Mouse (Mus musculus) adrenal gland, adult 18-20 months (tissue): ENCODE measurements at regions not wholly inside any gene's neighbourhood (a gene's known extent, or its start where the extent isn't known, plus 50 kb on each side); places are given as distances from the start of the nearest gene placed in this dataset.

Source experiments
- DNase-seq, 2 experiments: peaks; one replicate each; pipeline ENCODE4 v3.0.0; 2021 to 2022; ENCODE audit warnings: low spot score in 2 of 2

- no peak for DNase-seq
Measured at GRCm38 (mm10) chr10:96486724-96487123, 130.1 kb upstream of the Btg1 start.

- no peak for DNase-seq
Measured at GRCm38 (mm10) chr10:96493706-96494105, 123.1 kb upstream of the Btg1 start.

DNA sequence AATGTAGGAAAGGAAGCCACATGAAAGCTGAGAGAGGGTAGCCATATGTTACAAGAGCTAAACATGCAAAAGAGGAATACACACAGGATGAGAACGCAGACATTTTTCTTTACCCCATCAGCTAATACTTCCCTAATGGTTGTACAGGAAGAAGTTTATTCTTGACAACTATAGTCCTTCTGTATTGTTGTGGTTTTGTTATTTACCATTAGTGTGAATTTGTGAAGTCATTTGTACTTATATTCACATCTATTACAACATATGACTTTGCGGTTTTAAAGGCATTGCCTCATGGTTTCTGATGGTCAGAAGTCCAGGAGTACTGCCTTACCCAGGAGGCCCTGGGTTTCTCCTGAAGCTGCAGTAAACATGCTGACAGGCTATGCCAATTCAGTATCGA is 120.1 kb upstream of the Btg1 start:
- DNase-seq, result no peak

DNA sequence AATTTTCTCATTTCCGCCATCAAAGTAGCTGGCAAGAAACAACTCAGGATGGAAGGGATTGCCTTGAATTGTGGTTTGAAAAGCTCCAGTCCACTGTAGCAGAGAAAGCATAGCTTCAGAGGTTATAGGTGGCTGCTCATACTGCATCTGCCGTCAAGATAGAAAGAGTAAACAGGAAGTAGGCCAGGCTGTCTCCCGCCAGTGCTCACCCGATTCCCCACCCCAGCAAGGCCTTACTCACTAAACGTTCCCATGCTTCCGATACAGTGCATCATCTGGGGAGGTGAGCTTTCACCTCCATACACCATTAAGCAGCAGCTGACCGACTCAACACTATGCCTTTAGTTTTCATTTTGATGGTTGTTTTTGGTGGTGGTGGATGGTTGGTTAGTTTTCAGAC is 119.3 kb upstream of the Btg1 start:
- no peak for DNase-seq

DNA sequence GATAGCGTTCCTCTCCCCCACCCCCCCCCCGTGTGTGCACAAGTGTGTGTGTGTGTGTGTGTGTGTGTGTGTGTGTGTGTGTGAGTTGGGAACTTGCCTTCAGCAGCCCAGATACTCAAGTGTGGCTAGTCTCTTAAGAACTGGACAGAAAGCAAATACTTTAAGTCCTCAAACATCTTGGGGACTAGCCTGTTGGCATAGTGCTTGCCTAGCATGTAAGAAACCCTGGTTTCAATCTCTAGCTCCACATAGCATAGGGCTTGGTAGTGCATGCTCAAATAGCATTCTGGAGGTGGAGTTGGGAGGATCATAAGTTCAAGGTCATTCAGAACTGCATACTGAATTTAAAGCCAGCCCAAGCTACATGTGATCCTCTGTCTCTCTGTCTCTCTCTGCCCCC is 117.5 kb upstream of the Btg1 start:
- no peak for DNase-seq

DNA sequence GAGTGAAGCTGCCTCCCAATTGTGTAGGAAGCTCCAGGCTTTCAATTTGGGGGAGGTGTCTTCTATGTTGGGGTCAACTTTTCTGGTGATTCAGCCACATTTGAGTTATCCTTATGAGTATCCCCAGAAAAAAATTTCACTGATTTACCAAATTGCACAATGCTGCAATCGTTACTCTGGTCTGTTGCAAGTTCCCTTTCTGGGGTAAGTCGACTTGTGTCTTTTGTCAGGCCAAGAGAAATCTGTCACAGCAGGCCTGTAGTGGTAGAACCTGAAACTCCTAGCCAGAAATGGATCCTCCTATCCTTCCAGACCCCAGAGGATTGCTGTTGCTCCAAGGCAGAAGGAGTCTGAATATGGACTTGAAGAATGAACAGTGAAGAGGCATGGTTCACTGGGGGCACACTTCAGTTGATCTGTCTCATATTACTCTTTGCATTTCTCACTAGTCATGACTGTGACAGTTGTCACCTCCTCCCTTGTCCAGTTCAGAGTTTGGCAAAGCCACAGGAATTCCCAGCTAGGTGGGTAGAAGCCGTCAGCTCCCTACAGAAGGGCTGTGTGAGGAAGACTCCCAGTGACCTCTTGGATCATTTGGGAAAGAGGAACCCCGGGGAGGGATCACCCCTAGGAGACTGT is 114.6 kb upstream of the Btg1 start:
- DNase-seq, result no peak

- no peak for DNase-seq
Measured at GRCm38 (mm10) chr10:96502736-96503135, 114.1 kb upstream of the Btg1 start.

DNA sequence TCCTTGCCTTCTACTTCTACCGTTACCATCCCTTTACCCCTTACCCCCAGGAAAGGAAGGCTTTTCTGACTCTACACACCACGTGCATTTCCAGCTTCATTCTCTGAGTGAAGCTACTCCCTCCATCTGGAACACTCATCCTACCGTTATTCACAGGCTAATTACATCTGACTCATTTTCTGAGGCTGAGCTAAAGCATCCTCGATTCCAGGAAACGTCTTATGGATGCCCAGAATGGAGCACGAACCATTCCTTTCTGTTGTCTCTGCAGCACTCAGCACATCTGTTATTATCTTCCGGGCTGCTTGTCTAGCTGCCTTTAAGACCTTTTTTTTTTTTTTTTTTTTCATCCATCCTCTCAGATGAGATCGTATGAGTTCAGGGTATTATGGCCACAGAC is 112.5 kb upstream of the Btg1 start:
- no peak for DNase-seq

- DNase-seq, result no peak
Measured at GRCm38 (mm10) chr10:96515164-96515922, 101.5 kb upstream of the Btg1 start.

DNA sequence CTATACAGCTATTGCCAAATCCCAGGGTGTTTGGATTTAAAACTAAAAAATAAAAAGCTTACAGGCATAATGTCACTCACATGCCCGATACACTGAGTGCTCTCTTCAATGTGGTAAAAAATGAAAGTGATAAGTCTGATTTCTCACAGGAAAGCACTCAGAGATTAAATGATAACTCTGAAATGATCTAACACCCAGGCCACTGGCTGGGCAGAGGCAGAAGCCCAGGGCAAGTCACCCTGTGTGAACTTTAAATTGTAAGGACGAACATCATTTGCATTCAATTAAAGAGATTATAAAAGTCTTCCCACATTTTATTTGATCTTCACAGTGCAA is 100.9 kb upstream of the Btg1 start:
- DNase-seq, result no peak

GRCm38 (mm10) chr10:96519411-96519810 is 97.4 kb upstream of the Btg1 start:
- no peak for DNase-seq

DNA sequence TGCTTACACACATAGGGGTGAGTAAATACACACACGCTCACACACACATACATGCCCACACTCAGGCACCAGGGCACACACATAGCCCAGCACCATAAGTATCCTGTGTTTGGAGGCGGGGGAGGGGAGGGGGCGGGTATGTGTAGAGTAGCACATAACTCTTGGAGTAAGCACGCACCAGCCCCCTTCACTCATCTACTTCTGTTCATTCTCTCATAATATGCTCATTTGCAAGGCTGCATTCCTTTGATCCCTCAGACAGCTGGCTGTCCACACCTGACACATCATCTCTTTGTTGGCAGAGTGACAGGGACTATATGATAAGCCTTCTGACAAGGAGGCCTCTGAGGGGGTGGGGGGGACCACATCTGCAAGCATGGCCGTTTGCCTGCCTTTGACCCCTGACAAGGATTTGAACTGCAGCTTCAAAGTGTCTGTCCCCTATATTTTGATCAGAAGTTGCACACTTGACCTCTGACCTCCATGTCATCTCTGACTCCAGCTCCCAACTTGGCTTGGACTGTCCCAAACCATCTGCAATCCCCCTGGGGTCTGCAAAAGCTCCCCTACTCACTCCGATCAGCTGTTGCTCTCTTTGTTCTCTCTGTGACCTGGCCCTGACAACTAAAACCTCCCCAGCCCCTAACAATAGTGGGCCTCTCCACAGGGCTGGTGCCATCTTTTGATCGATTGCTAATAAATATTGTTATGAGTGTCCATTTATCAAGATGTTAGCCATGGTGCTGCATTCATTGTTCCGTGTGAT is 95.6 kb upstream of the Btg1 start:
- DNase-seq, result no peak

DNA sequence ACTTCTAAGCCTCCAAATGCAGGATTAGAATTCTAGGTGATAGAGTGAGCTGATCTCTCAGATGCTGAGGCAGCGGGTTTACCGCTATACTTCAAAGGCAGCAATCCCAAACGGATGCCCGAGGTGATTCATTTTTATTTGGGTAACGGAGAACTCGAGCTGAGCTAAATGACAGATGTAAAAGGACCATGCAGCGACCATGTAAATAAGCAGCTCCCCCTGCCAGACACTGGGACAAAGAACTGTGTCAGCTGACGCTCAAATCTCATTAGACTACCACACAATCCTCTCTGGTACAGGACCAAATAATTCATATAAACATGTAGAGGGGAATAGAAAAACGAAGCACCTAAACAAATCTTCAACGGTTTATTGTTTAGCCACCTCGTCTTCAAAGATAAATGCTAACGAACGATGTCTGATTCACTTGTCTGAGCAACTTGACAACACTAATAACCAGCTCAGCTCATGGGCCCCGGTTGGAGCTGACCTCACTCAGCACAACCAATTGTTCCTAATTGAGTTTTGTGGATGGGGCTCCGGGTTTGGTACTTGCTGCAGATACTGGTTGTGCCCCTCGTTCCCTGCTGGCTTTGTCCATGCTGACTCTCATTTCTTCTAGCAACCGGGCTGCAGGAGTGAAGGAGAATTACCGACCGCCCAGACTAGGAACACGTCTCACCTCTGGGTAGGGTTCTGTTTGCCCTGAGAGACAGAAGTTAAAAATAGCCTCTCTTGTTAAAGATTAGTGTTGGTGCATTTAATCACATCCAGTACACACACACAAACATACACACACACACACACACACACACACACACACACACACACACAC is 92.6 kb upstream of the Btg1 start:
- no peak for DNase-seq

- DNase-seq, result no peak
Measured at GRCm38 (mm10) chr10:96527864-96528263, 88.9 kb upstream of the Btg1 start.

GRCm38 (mm10) chr10:96534547-96535124 is 82.2 kb upstream of the Btg1 start:
- no peak for DNase-seq

GRCm38 (mm10) chr10:96535461-96535860 is 81.3 kb upstream of the Btg1 start:
- DNase-seq, result no peak

- DNase-seq, result no peak
Measured at GRCm38 (mm10) chr10:96540828-96541227, 76.0 kb upstream of the Btg1 start.

- no peak for DNase-seq
Measured at GRCm38 (mm10) chr10:96545312-96545711, 71.5 kb upstream of the Btg1 start.

DNA sequence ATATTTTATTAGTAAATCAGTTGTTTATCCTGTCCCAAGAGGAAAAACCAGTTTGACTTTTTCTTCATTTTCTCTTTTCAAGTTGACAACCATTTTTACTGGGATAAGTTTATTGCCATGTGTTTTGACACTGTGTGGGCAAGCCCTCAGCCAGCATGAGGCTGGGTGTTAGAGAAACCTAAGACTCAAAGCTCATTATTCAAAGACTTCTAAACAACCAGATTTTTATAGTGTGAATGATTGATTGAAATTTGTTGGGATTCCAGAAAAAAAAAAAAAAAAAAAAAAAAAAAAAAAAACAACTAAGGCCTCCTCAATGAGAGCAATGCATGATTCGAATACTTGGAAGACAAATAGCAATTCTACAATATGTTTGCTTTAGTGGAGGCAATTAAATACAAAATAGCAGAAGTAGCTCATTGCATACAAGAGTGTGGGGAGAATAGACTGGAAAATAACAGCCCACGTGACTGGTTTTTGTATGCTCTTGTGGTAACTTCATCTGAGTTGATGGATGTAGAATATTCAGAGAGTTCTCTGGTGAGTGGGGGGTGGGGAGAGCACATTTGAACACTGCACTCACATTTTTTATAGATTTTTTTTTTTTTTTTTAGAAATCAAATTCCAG is 70.9 kb upstream of the Btg1 start:
- no peak for DNase-seq

- no peak for DNase-seq
Measured at GRCm38 (mm10) chr10:96549651-96550050, 67.2 kb upstream of the Btg1 start.

GRCm38 (mm10) chr10:96550266-96550665 is 66.5 kb upstream of the Btg1 start:
- no peak for DNase-seq
